8 mouse cellular contexts compared by ENCODE assay signal in the genomic region with DNA sequence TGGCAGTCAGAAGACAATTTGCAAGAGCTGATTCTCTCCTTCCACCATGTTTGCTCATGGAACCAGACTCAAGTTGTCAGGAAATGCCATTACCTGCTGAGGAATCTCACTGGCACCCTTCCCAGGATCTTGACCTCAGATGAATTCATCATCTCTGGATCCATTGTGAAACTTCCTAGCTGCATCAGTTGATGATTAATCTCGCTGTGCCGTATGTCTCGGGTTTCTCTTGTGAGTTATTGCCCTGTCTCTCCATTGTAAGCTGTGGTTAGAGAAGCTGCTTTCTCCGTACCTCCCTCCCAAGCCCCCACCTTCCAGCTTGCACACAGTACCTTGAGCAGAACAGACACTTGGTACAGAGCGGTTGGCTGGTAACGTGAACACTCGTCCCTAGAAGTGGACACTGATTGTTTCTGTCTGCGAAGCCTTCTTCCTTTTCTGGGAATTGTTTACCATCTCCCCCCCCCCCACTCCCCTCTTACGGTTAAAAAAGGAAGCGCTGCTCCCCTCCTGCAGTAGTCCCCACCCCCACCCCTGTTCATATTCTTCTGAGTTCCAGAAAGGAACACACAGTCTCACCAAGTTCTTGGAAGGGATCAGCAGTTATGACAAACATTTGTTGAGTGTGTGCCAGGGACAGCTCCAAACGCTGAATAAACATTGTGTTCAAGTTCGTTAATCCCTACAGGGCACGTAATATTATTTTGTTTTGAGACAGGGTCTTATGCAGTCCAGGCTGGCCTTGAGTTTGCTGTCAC. TPM values are rescaled to one million over a fixed set of nuclear protein-coding genes. Genes with fewer than 3 reads are reported as not detected.
DNase-seq lines count a peak whose midpoint lies in the region; TF ChIP-seq lines count a peak whose summit lies in the region.

No protein-coding gene starts in this region.

- H3K4me1 ChIP-seq in cerebellum, adult 2 months (ENCODE audit: control insufficient read depth, insufficient read depth, low read length): no peaks in the 10 kb centered on the region

- no peak overlapping the region for H3K27ac ChIP-seq in cerebellum, adult 2 months (ENCODE audit: insufficient read depth, low read length)

- H3K27me3 ChIP-seq in cerebellum, adult 2 months (ENCODE audit: control insufficient read depth, insufficient read depth, low read length): no peaks in the 10 kb centered on the region

- 21% methylated on average over 13 of the region's 13 CpGs for WGBS in cerebellum, adult 2 months

- no peak for TF ChIP-seq POLR2A in cerebellum, adult 2 months (IDR thresholded peaks at IDR 0.05; ENCODE audit: borderline replicate concordance, insufficient read depth, low read length)

- DNase-seq in 3134 (ENCODE audit: extremely low read depth, insufficient read length, low spot score): peak; percentile 37
- DNase-seq in MN1 (ENCODE audit: low spot score): peak; percentile 65
- peak; percentile 74 for DNase-seq in gastrocnemius, postnatal 25 days
- DNase-seq in kidney, adult 8-10 months: peak; percentile 93 to 94
- DNase-seq in lung, postnatal 4 days: peak; percentile 63 to 64
- DNase-seq in cerebellum, adult 2 months: no peak
- no peak for DNase-seq in layer of hippocampus, adult 8-10 months (ENCODE audit: low spot score in 2 of 2)
- no peak for DNase-seq in cerebellum, adult 8-10 months

- TF ChIP-seq CTCF in cerebellum, adult 2 months (IDR thresholded peaks at IDR 0.05; ENCODE audit: borderline replicate concordance, insufficient read depth, low read depth, low read length): no peak

- H3K4me3 ChIP-seq in cerebellum, adult 2 months (replicated peaks; ENCODE audit: insufficient read depth, low read depth, low read length): no peak overlapping the region

RNA-seq across cellular contexts. Expression of gene Mchr1, which starts 12.5 kb away (rescaled TPM):
- total RNA-seq in gastrocnemius, postnatal 25 days (2021): 1 to 10 TPM; 2.4 to 3.6 TPM
- polyA plus RNA-seq in cerebellum, adult 2 months (2012; rRNA removed): 3.6 and 4.1 TPM in 2 replicates
- total RNA-seq in layer of hippocampus, adult 8-10 months (2022): 10 to 100 TPM; 19.3 to 25.1 (median 24.3) TPM

RNA-seq across cellular contexts. Expression of gene Mrtfa, which starts 57.2 kb away (rescaled TPM):
- total RNA-seq in gastrocnemius, postnatal 25 days (2021): 10 to 100 TPM; 18.9 to 20.5 TPM
- polyA plus RNA-seq in cerebellum, adult 2 months (2012; rRNA removed): 20.0 and 20.8 TPM in 2 replicates
- 100 to 1,000 TPM in 1 of 4 experiments, 10 to 100 TPM in 3; 79.9 to 100 (median 95.9) TPM for total RNA-seq in layer of hippocampus, adult 8-10 months (2022)

Comparison
In these comparisons a context has a peak if more than half of its experiments do, and no peak if none do; other contexts are left out.
1. DNase-seq: peak in 3134 (single experiment), MN1 (single experiment), gastrocnemius, postnatal 25 days (single experiment), kidney, adult 8-10 months (2 of 2) and lung, postnatal 4 days (2 of 2); none in cerebellum, adult 2 months (0 of 2), layer of hippocampus, adult 8-10 months (0 of 2) and cerebellum, adult 8-10 months (single experiment).
2. RNA of gene Mchr1, which starts 12.5 kb away (total RNA-seq): 19.3 to 25.1 TPM in layer of hippocampus, adult 8-10 months; 2.4 to 3.6 TPM in gastrocnemius, postnatal 25 days; every median in the first group is over 4 times any median in the second.